Mouse (Mus musculus) bone marrow macrophage, adult 2 months (primary cell): ENCODE data around the gene Hist3h2a.

Experiments
- CTCF ChIP-seq: IDR thresholded peaks from 2 replicates; pipeline ENCODE4 v1.5.1; 2012; ENCODE audit warnings: low read depth, mild to moderate bottlenecking, low read length, moderate library complexity
- POLR2A ChIP-seq: IDR thresholded peaks from 2 replicates; pipeline ENCODE4 v1.6.1; 2012; ENCODE audit warnings: mild to moderate bottlenecking, low read depth, low read length, borderline replicate concordance

DNA sequence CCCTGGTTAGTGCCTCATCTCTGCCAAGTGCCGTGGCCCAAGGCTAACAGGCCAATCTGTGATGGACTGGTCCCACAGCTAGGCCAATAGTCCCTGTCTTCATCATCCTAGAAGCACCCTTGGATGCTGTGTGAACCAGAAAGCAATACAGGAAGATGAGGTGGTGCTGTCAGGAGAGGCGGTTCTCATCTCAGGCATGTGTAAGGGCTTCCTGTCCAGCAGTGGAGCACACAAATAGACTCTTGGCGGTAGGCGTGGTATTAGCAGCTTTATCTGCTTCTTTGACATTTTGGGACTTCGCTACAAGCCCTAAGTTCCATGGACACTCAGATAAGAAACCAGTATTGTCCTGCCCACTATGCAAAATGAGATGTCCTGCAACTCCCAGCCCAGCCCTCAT lies 43.1 kb downstream of the Hist3h2a start:
- TF ChIP-seq POLR2A (no peak), CTCF (no peak)
